Mouse (Mus musculus) CH12.LX (cell line): ENCODE measurements at regions not wholly inside any gene's neighbourhood (a gene's known extent, or its start where the extent isn't known, plus 50 kb on each side); places are given as distances from the start of the nearest gene placed in this dataset.

ENCODE experiments used
- DNase-seq: peaks from one replicate; pipeline ENCODE4 v3.0.0-alpha.2; 2013; ENCODE audit errors: extremely low read depth
- H3K27ac ChIP-seq: 2 replicates; pipeline ENCODE4 v1.5.1; 2012; ENCODE audit warnings: low read depth, mild to moderate bottlenecking, control low read depth, moderate library complexity; ENCODE audit not compliant: insufficient read depth
- H3K27me3 ChIP-seq: replicated peaks from 2 replicates; pipeline ENCODE3; 2012; ENCODE audit warnings: inconsistent platforms
- H3K36me3 ChIP-seq, 2 experiments: replicated peaks in 1 of 2; 2 replicates each; pipeline versions ENCODE3 to v1.6.1; 2012; ENCODE audit warnings: inconsistent platforms in 1 of 2, low read length in 1 of 2, mild to moderate bottlenecking in 1 of 2, mixed read lengths in 1 of 2, moderate library complexity in 1 of 2; ENCODE audit not compliant: control insufficient read depth in 1 of 2, insufficient read depth in 1 of 2
- H3K4me1 ChIP-seq, 2 experiments: 2 replicates each; pipeline ENCODE4 v1.6.1; 2012; ENCODE audit warnings: inconsistent platforms in 1 of 2, moderate library complexity in 1 of 2; ENCODE audit not compliant: insufficient read depth in 2 of 2, control insufficient read depth in 1 of 2
- H3K4me2 ChIP-seq: 2 replicates; pipeline ENCODE4 v1.6.1; 2012; ENCODE audit warnings: low read depth, mild to moderate bottlenecking, control low read depth; ENCODE audit not compliant: poor library complexity, insufficient read depth, severe bottlenecking
- H3K4me3 ChIP-seq, 3 experiments: fragments of 150-350 bp in 1 of 3; sonication (generic) in 1 of 3; replicated peaks in 1 of 3; 2 replicates each; pipeline versions ENCODE3 to v1.5.1; 2011 to 2012; ENCODE audit warnings: low read depth in 2 of 3, low read length in 2 of 3, mild to moderate bottlenecking in 2 of 3, moderate library complexity in 2 of 3, control low read depth in 1 of 3, improper control_type of control experiment in 1 of 3, inconsistent platforms in 1 of 3, mixed read lengths in 1 of 3; ENCODE audit not compliant: poor library complexity in 1 of 3
- H3K79me2 ChIP-seq: replicated peaks from 2 replicates; pipeline ENCODE4 v1.6.1; 2012; ENCODE audit warnings: mild to moderate bottlenecking, moderate library complexity; ENCODE audit not compliant: control insufficient read depth, poor library complexity, insufficient read depth, severe bottlenecking; ENCODE audit errors: extremely low read depth
- H3K9ac ChIP-seq: 2 replicates; pipeline ENCODE4 v1.6.1; 2012; ENCODE audit warnings: low read depth, mild to moderate bottlenecking, control low read depth, moderate library complexity; ENCODE audit not compliant: insufficient read depth
- H3K9me3 ChIP-seq: replicated peaks from 2 replicates; pipeline ENCODE3; 2012; ENCODE audit warnings: low read length, inconsistent platforms, mixed read lengths
- CHD1 ChIP-seq: IDR thresholded peaks from 2 replicates; pipeline ENCODE4 v1.6.1; 2012; ENCODE audit warnings: low read depth, low read length, improper control_type of control experiment, inconsistent platforms
- CHD2 ChIP-seq: IDR thresholded peaks from 2 replicates; pipeline ENCODE4 v1.6.1; 2011; ENCODE audit warnings: low read length, improper control_type of control experiment
- CTCF ChIP-seq, 2 experiments: IDR thresholded peaks in 1 of 2; conservative IDR thresholded peaks in 1 of 2; 2 replicates each; pipeline ENCODE4 v1.5.1; 2011 to 2012; ENCODE audit warnings: low read depth in 2 of 2, low read length in 2 of 2, improper control_type of control experiment in 1 of 2, inconsistent platforms in 1 of 2, mild to moderate bottlenecking in 1 of 2, moderate library complexity in 1 of 2
- E2F4 ChIP-seq: IDR thresholded peaks from 2 replicates; pipeline ENCODE4 v1.6.1; 2011; ENCODE audit warnings: low read depth, low read length, improper control_type of control experiment; ENCODE audit not compliant: insufficient replicate concordance
- HCFC1 ChIP-seq: IDR thresholded peaks from 2 replicates; pipeline ENCODE4 v1.6.1; 2012; ENCODE audit warnings: low read depth, mild to moderate bottlenecking, inconsistent platforms, low read length, improper control_type of control experiment
- IRF4 ChIP-seq: IDR thresholded peaks from 2 replicates; pipeline ENCODE4 v1.6.1; 2014; ENCODE audit warnings: low read depth, mild to moderate bottlenecking, inconsistent platforms, low read length, improper control_type of control experiment
- JUN ChIP-seq: IDR thresholded peaks from 2 replicates; pipeline ENCODE4 v1.6.1; 2011; ENCODE audit warnings: low read depth, mild to moderate bottlenecking, low read length, improper control_type of control experiment, moderate library complexity; ENCODE audit not compliant: insufficient read depth
- MAX ChIP-seq: IDR thresholded peaks from 2 replicates; pipeline ENCODE4 v1.6.1; 2011; ENCODE audit warnings: low read length, improper control_type of control experiment
- MAZ ChIP-seq: IDR thresholded peaks from 2 replicates; pipeline ENCODE4 v1.6.1; 2012; ENCODE audit warnings: low read depth, mild to moderate bottlenecking, inconsistent platforms, low read length, improper control_type of control experiment, moderate library complexity
- MEF2A ChIP-seq: IDR thresholded peaks from 2 replicates; pipeline ENCODE4 v1.6.1; 2014; ENCODE audit warnings: low read depth, mild to moderate bottlenecking, inconsistent platforms, low read length, improper control_type of control experiment, borderline replicate concordance
- MXI1 ChIP-seq: IDR thresholded peaks from 2 replicates; pipeline ENCODE4 v1.6.1; 2011; ENCODE audit warnings: mild to moderate bottlenecking, low read depth, low read length, improper control_type of control experiment
- NELFE ChIP-seq: IDR thresholded peaks from 2 replicates; pipeline ENCODE4 v1.6.1; 2011; ENCODE audit warnings: low read depth, low read length, improper control_type of control experiment
- NRF1 ChIP-seq: IDR thresholded peaks from 2 replicates; pipeline ENCODE4 v1.6.1; 2014; ENCODE audit warnings: low read depth, mild to moderate bottlenecking, inconsistent platforms, low read length, improper control_type of control experiment, moderate library complexity
- PAX5 ChIP-seq: IDR thresholded peaks from 2 replicates; pipeline ENCODE4 v1.6.1; 2012; ENCODE audit warnings: low read length, inconsistent platforms, mixed read lengths
- POLR2A ChIP-seq: IDR thresholded peaks from 2 replicates; pipeline ENCODE4 v1.6.1; 2011; ENCODE audit warnings: low read depth, mild to moderate bottlenecking, improper control_type of control experiment, low read length
- RAD21 ChIP-seq: IDR thresholded peaks from 2 replicates; pipeline ENCODE4 v1.6.1; 2011; ENCODE audit warnings: low read depth, mild to moderate bottlenecking, low read length, improper control_type of control experiment, moderate library complexity
- SIN3A ChIP-seq: IDR thresholded peaks from 2 replicates; pipeline ENCODE4 v1.6.1; 2012; ENCODE audit warnings: low read length, improper control_type of control experiment, inconsistent platforms
- SMC3 ChIP-seq: IDR thresholded peaks from 2 replicates; pipeline ENCODE4 v1.6.1; 2011; ENCODE audit warnings: low read depth, low read length, improper control_type of control experiment
- TCF12 ChIP-seq: IDR thresholded peaks from 2 replicates; pipeline ENCODE4 v1.6.1; 2014; ENCODE audit warnings: low read depth, mild to moderate bottlenecking, inconsistent platforms, low read length, improper control_type of control experiment
- USF1 ChIP-seq: IDR thresholded peaks from 2 replicates; pipeline ENCODE4 v1.6.1; 2014; ENCODE audit warnings: low read depth, mild to moderate bottlenecking, inconsistent platforms, low read length, improper control_type of control experiment
- USF2 ChIP-seq: conservative IDR thresholded peaks from 2 replicates; pipeline ENCODE4 v1.6.1; 2011; ENCODE audit warnings: low read depth, low read length, improper control_type of control experiment
- ZMIZ1 ChIP-seq: IDR thresholded peaks from 2 replicates; pipeline ENCODE4 v1.6.1; 2012; ENCODE audit warnings: low read depth, mild to moderate bottlenecking, inconsistent platforms, low read length, improper control_type of control experiment
- dilution Hi-C: fragments of 300-500 bp; cut with MboI; formaldehyde crosslinking; loops from 2 replicates; pipeline ENCODE4 v1.14.3; 2020; ENCODE audit warnings: low sequenced_read_pairs; ENCODE audit not compliant: extremely low pct_unique_long_range_greater_than_20kb, extremely low pct_ligation_motif_present
- in situ Hi-C: fragments of 300-500 bp; cut with MboI; formaldehyde crosslinking; loops from 3 replicates; pipeline ENCODE4 v1.14.3; 2019; ENCODE audit warnings: low sequenced_read_pairs, low pct_ligation_motif_present, low pct_unique_long_range_greater_than_20kb, mixed read lengths

GRCm38 (mm10) chr2:157664481-157664880, 72.7 kb upstream of the Ctnnbl1 start:
- Histone ChIP-seq H3K79me2 (no peaks in the 10 kb centered on the region), H3K27ac (no peak overlapping the region), H3K4me1 (no peaks in the 10 kb centered on the region), H3K9ac (no peak overlapping the region), H3K36me3 (no peaks in the 10 kb centered on the region), H3K27me3 (peaks cover 42% of the 10 kb centered on the region), H3K4me3 (no peak overlapping the region), H3K9me3 (peaks cover 10% of the 10 kb centered on the region), H3K4me2 (no peak overlapping the region)
- no peak for TF ChIP-seq POLR2A
- peak; percentile 12; the same call in 1 of the 2 replicates for TF ChIP-seq SMC3
- peak in 1 of 2 experiments; percentile 19; a peak in 2 of 4 replicates for TF ChIP-seq CTCF (conservative IDR thresholded peaks at IDR 0.05 in 1 of 2, IDR thresholded peaks at IDR 0.05 in 1 of 2; ENCODE audit: low read depth in 2 of 2, low read length in 2 of 2)
- no peak for TF ChIP-seq MAX
- dilution Hi-C loops (no loop called here), in situ Hi-C loops (no loop called here)
- peak; percentile 10 for DNase-seq

DNA sequence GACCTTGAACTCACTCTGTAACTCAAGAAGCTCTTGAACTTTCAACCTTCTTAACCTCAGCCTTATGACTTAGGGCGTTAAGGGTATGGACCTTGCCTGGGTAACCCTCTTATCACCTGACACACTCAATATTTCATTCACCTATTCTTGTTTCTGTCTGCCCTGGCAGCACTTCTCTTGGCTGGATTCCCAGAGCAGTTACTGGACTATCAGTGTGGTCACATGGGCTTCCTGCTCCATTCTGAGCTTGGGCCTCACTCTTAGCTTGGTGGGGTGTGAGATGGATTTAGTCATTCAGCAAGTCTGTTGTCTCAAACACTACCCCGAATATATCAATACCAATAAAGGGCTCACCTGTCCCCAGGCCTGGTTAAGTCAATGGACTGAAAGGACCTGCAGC, 67.0 kb upstream of the Ctnnbl1 start:
- peaks cover 64% of the 10 kb centered on the region for H3K27me3 ChIP-seq
- H3K27ac ChIP-seq: no peak overlapping the region
- no peak overlapping the region for H3K4me2 ChIP-seq
- H3K79me2 ChIP-seq: no peaks in the 10 kb centered on the region
- in situ Hi-C loops: no loop called here
- H3K4me1 ChIP-seq: peaks cover 0 to 3% of the 10 kb centered on the region in 2 experiments; a peak in 1 of 4 replicates
- no peak overlapping the region for H3K9ac ChIP-seq
- peaks cover 10% of the 10 kb centered on the region for H3K9me3 ChIP-seq
- H3K4me3 ChIP-seq: no peak overlapping the region
- dilution Hi-C loops: no loop called here
- no peak for DNase-seq
- no peaks in the 10 kb centered on the region for H3K36me3 ChIP-seq
- TF ChIP-seq HCFC1: no peak
- TF ChIP-seq USF1: no peak
- no peak for TF ChIP-seq RAD21
- TF ChIP-seq E2F4: no peak
- no peak for TF ChIP-seq PAX5
- no peak for TF ChIP-seq TCF12
- TF ChIP-seq IRF4: no peak
- no peak for TF ChIP-seq SMC3
- no peak for TF ChIP-seq CHD2
- no peak for TF ChIP-seq NRF1
- TF ChIP-seq CTCF (conservative IDR thresholded peaks at IDR 0.05 in 1 of 2, IDR thresholded peaks at IDR 0.05 in 1 of 2; ENCODE audit: low read depth in 2 of 2, low read length in 2 of 2): no peak
- no peak for TF ChIP-seq JUN
- TF ChIP-seq CHD1: no peak

GRCm38 (mm10) chr2:157674906-157675305, 62.3 kb upstream of the Ctnnbl1 start:
- peaks cover 0 to 3% of the 10 kb centered on the region in 2 experiments; a peak in 1 of 4 replicates for H3K4me1 ChIP-seq
- H3K36me3 ChIP-seq: no peaks in the 10 kb centered on the region
- H3K27me3 ChIP-seq: peaks cover 64% of the 10 kb centered on the region
- DNase-seq: no peak
- dilution Hi-C loops: no loop called here
- no peak overlapping the region for H3K4me3 ChIP-seq
- TF ChIP-seq MXI1: no peak
- TF ChIP-seq PAX5: no peak
- no peak for TF ChIP-seq JUN
- TF ChIP-seq NELFE: no peak
- no peak for TF ChIP-seq USF1
- TF ChIP-seq ZMIZ1: no peak
- no peak for TF ChIP-seq IRF4
- no peak for TF ChIP-seq CHD2
- no peak for TF ChIP-seq USF2
- TF ChIP-seq E2F4: no peak
- no peak for TF ChIP-seq HCFC1
- TF ChIP-seq SIN3A: no peak
- TF ChIP-seq MEF2A: no peak
- TF ChIP-seq MAZ: no peak
- TF ChIP-seq MAX: no peak
- no peak overlapping the region for H3K27ac ChIP-seq
- H3K79me2 ChIP-seq: no peaks in the 10 kb centered on the region
- in situ Hi-C loops: no loop called here
- H3K4me2 ChIP-seq: no peak overlapping the region
- H3K9me3 ChIP-seq: peaks cover 3% of the 10 kb centered on the region
- H3K9ac ChIP-seq: no peak overlapping the region
